Mouse (Mus musculus): Measurements from ENCODE around the gene Zfp758. TPM values are rescaled to one million over a fixed set of nuclear protein-coding genes. Genes with fewer than 3 reads are reported as not detected.

Gene Zfp758
- polyA plus RNA-seq, 1 experiment from 2014 or later, result 11.1 TPM

GRCm38 (mm10) chr17:22417510-22417909 lies 56.3 kb downstream of the Zfp758 start:
- Histone ChIP-seq H3K4me2 (replicated peaks; ENCODE audit: low read depth, low read length) (no peak overlapping the region), H3K27ac (ENCODE audit: low read length) (no peak overlapping the region), H3K4me3 (ENCODE audit: low read depth, low read length) (no peak overlapping the region), H3K36me3 (ENCODE audit: control insufficient read depth, insufficient read depth, low read length) (no peaks in the 10 kb centered on the region), H3K9ac (replicated peaks; ENCODE audit: low read depth, low read length) (no peak overlapping the region), H3K9me3 (ENCODE audit: control insufficient read depth, low read depth, low read length) (no peaks in the 10 kb centered on the region), H3K27me3 (ENCODE audit: control insufficient read depth, insufficient read depth, low read length) (no peaks in the 10 kb centered on the region), H3K4me1 (ENCODE audit: control insufficient read depth, insufficient read depth, low read length) (no peaks in the 10 kb centered on the region)
- 0% methylated on average over 3 of the region's 3 CpGs for WGBS
- ATAC-seq (ENCODE audit: insufficient number of reproducible peaks, insufficient read depth, low FRiP score, low read depth), result peak; percentile 67; the same call in 1 of the 2 replicates

GRCm38 (mm10) chr17:22423952-22424617 lies 62.8 kb downstream of the Zfp758 start, which contains the start of gene Zfp946:
Gene Zfp946 (plus strand): TSS chr17:22424222.
- Histone ChIP-seq H3K9me3 (ENCODE audit: control insufficient read depth, low read depth, low read length) (no peaks in the 10 kb centered on the region), H3K9ac (replicated peaks; ENCODE audit: low read depth, low read length) (peak within 1 kb of the TSS; percentile 41), H3K36me3 (ENCODE audit: control insufficient read depth, insufficient read depth, low read length) (no peaks in the 10 kb centered on the region), H3K27ac (ENCODE audit: low read length) (peak within 1 kb of the TSS; percentile 82), H3K4me2 (replicated peaks; ENCODE audit: low read depth, low read length) (peak within 1 kb of the TSS; percentile 54), H3K4me1 (ENCODE audit: control insufficient read depth, insufficient read depth, low read length) (no peaks in the 10 kb centered on the region), H3K27me3 (ENCODE audit: control insufficient read depth, insufficient read depth, low read length) (no peaks in the 10 kb centered on the region), H3K4me3 (ENCODE audit: low read depth, low read length) (peak within 1 kb of the TSS; percentile 47)
- ATAC-seq (ENCODE audit: insufficient number of reproducible peaks, insufficient read depth, low FRiP score, low read depth), result peak; percentile 97
- WGBS, result 0% methylated on average over 29 of the region's 29 CpGs

- no peaks in the 10 kb centered on the region for H3K27me3 ChIP-seq (ENCODE audit: control insufficient read depth, insufficient read depth, low read length)
- 2% methylated on average over 12 of the region's 12 CpGs for WGBS
- H3K4me2 ChIP-seq (replicated peaks; ENCODE audit: low read depth, low read length), result peak overlapping the region; percentile 54
- H3K36me3 ChIP-seq (ENCODE audit: control insufficient read depth, insufficient read depth, low read length), result no peaks in the 10 kb centered on the region
- ATAC-seq (ENCODE audit: insufficient number of reproducible peaks, insufficient read depth, low FRiP score, low read depth), result no peak
- H3K4me1 ChIP-seq (ENCODE audit: control insufficient read depth, insufficient read depth, low read length), result no peaks in the 10 kb centered on the region
- H3K9me3 ChIP-seq (ENCODE audit: control insufficient read depth, low read depth, low read length), result no peaks in the 10 kb centered on the region
- peak overlapping the region; percentile 41; the same call in 1 of the 2 replicates for H3K9ac ChIP-seq (replicated peaks; ENCODE audit: low read depth, low read length)
- peak overlapping the region; percentile 47 for H3K4me3 ChIP-seq (ENCODE audit: low read depth, low read length)
- H3K27ac ChIP-seq (ENCODE audit: low read length), result peak overlapping the region; percentile 82; the same call in 1 of the 2 replicates
These were observed 63.5 kb downstream of the Zfp758 start for GRCm38 (mm10) chr17:22424636-22425354.

Other genes starting within 250 kb of the Zfp758 start
- 4.1 and 4.5 TPM in 2 replicates for gene Zfp947, start 195.3 kb upstream of the Zfp758 start, polyA plus RNA-seq (2014; fragmentation: Nextera tagmentation; extraction: Ambion mirVana)
- 3.6 and 4.6 TPM in 2 replicates for gene Zfp994, start 135.8 kb upstream of the Zfp758 start, polyA plus RNA-seq (2014; fragmentation: Nextera tagmentation; extraction: Ambion mirVana)
- gene CT030661.1, start 46.6 kb upstream of the Zfp758 start, polyA plus RNA-seq (2014; fragmentation: Nextera tagmentation; extraction: Ambion mirVana), result 15.3 and 15.5 TPM in 2 replicates
- gene Zfp944, start 53 bp upstream of the Zfp758 start, polyA plus RNA-seq (2014; fragmentation: Nextera tagmentation; extraction: Ambion mirVana), result 14.6 and 15.7 TPM in 2 replicates
- 18.1 and 19.2 TPM in 2 replicates for gene Zfp946, start 62.8 kb downstream of the Zfp758 start, polyA plus RNA-seq (2014; fragmentation: Nextera tagmentation; extraction: Ambion mirVana)
- not detected in 2 replicates for gene Vmn2r111, start 212.0 kb downstream of the Zfp758 start, polyA plus RNA-seq (2014; fragmentation: Nextera tagmentation; extraction: Ambion mirVana)
- gene Vmn2r112, start 239.5 kb downstream of the Zfp758 start, polyA plus RNA-seq (2014; fragmentation: Nextera tagmentation; extraction: Ambion mirVana), result not detected in 2 replicates